Mouse (Mus musculus): ENCODE results near the gene Bricd5. TPM values are rescaled to one million over a fixed set of nuclear protein-coding genes. Genes with fewer than 3 reads are reported as not detected.

The Bricd5 gene
- polyA plus RNA-seq, 1 experiment from 2014 or later: 0.44 TPM

GRCm38 (mm10) chr17:24477053-24477984 lies 3.6 kb downstream of the Bricd5 start:
- peaks cover 40% of the 10 kb centered on the region for H3K36me3 ChIP-seq
- peak overlapping the region; percentile 87; the same call in 1 of the 2 replicates for H3K4me3 ChIP-seq (replicated peaks)
- H3K4me1 ChIP-seq: peaks cover 19% of the 10 kb centered on the region
- no peak overlapping the region for H3K27ac ChIP-seq (replicated peaks)
- H3K9me3 ChIP-seq (replicated peaks): no peaks in the 10 kb centered on the region
- H3K27me3 ChIP-seq: no peaks in the 10 kb centered on the region
- WGBS: 85% methylated on average over 20 of the region's 20 CpGs
- no peak overlapping the region for H3K4me2 ChIP-seq (replicated peaks)
- ATAC-seq (ENCODE audit: insufficient number of reproducible peaks, low FRiP score, low TSS enrichment, low read depth): no peak
- H3K9ac ChIP-seq: no peak overlapping the region; the same call in 1 of the 2 replicates

- WGBS: 46% methylated on average over 11 of the region's 11 CpGs
- H3K9ac ChIP-seq: peak overlapping the region; percentile 77
Measured at GRCm38 (mm10) chr17:24477985-24478600, 4.4 kb downstream of the Bricd5 start.

GRCm38 (mm10) chr17:24478663-24479380 lies 5.1 kb downstream of the Bricd5 start, which contains the start of gene Mlst8:
Mlst8 (minus strand) TSS chr17:24479078.
- Histone ChIP-seq H3K36me3 (peaks cover 36% of the 10 kb centered on the region), H3K4me3 (replicated peaks) (peak within 1 kb of the TSS; percentile 87), H3K4me2 (replicated peaks) (peak within 1 kb of the TSS; percentile 61), H3K27ac (replicated peaks) (peak within 1 kb of the TSS; percentile 98), H3K9ac (peak within 1 kb of the TSS; percentile 77), H3K9me3 (replicated peaks) (no peaks in the 10 kb centered on the region), H3K27me3 (no peaks in the 10 kb centered on the region), H3K4me1 (peaks cover 12% of the 10 kb centered on the region)
- peak; percentile 92 for ATAC-seq (ENCODE audit: insufficient number of reproducible peaks, low FRiP score, low TSS enrichment, low read depth)
- WGBS: under 1% methylated on average over 48 of the region's 48 CpGs

More at GRCm38 (mm10) chr17:24477985-24478600, 4.4 kb downstream of the Bricd5 start:
- ATAC-seq (ENCODE audit: insufficient number of reproducible peaks, low FRiP score, low TSS enrichment, low read depth): no peak
- Histone ChIP-seq H3K27ac (replicated peaks) (peak overlapping the region; percentile 98; the same call in 1 of the 2 replicates), H3K9me3 (replicated peaks) (no peaks in the 10 kb centered on the region), H3K4me2 (replicated peaks) (peak overlapping the region; percentile 61), H3K4me3 (replicated peaks) (peak overlapping the region; percentile 87), H3K27me3 (no peaks in the 10 kb centered on the region), H3K4me1 (peaks cover 12% of the 10 kb centered on the region), H3K36me3 (peaks cover 37% of the 10 kb centered on the region)

- H3K27ac ChIP-seq (replicated peaks): 0 out of 2 replicates have a peak overlapping the region, but pooled peaks have one; percentile 48
Measured at GRCm38 (mm10) chr17:24479431-24479830, 5.7 kb downstream of the Bricd5 start.

GRCm38 (mm10) chr17:24480201-24480826 lies 6.6 kb downstream of the Bricd5 start:
- ATAC-seq (ENCODE audit: insufficient number of reproducible peaks, low FRiP score, low TSS enrichment, low read depth): no peak
- no peaks in the 10 kb centered on the region for H3K9me3 ChIP-seq (replicated peaks)
- no peak overlapping the region for H3K4me3 ChIP-seq (replicated peaks)
- H3K27me3 ChIP-seq: no peaks in the 10 kb centered on the region
- H3K9ac ChIP-seq: no peak overlapping the region
- H3K27ac ChIP-seq (replicated peaks): no peak overlapping the region
- peaks cover 13% of the 10 kb centered on the region for H3K4me1 ChIP-seq
- H3K4me2 ChIP-seq (replicated peaks): no peak overlapping the region
- WGBS: 45% methylated on average over 3 of the region's 3 CpGs
- peaks cover 22% of the 10 kb centered on the region for H3K36me3 ChIP-seq

More at GRCm38 (mm10) chr17:24479431-24479830, 5.7 kb downstream of the Bricd5 start:
- Histone ChIP-seq H3K36me3 (peaks cover 31% of the 10 kb centered on the region), H3K9me3 (replicated peaks) (no peaks in the 10 kb centered on the region), H3K9ac (no peak overlapping the region), H3K27me3 (no peaks in the 10 kb centered on the region), H3K4me2 (replicated peaks) (0 out of 2 replicates have a peak overlapping the region, but pooled peaks have one; percentile 61), H3K4me3 (replicated peaks) (peak overlapping the region; percentile 87), H3K4me1 (peaks cover 12% of the 10 kb centered on the region)
- no peak for ATAC-seq (ENCODE audit: insufficient number of reproducible peaks, low FRiP score, low TSS enrichment, low read depth)
- WGBS: 15% methylated on average over 1 of the region's 1 CpGs

- no peak overlapping the region for H3K4me2 ChIP-seq (replicated peaks)
- H3K4me1 ChIP-seq: peaks cover 17% of the 10 kb centered on the region
- WGBS: 93% methylated on average over 20 of the region's 20 CpGs
- no peaks in the 10 kb centered on the region for H3K27me3 ChIP-seq
- ATAC-seq (ENCODE audit: insufficient number of reproducible peaks, low FRiP score, low TSS enrichment, low read depth): no peak
- H3K4me3 ChIP-seq (replicated peaks): no peak overlapping the region
- no peak overlapping the region for H3K27ac ChIP-seq (replicated peaks)
- peaks cover 13% of the 10 kb centered on the region for H3K36me3 ChIP-seq
- no peak overlapping the region for H3K9ac ChIP-seq
- no peaks in the 10 kb centered on the region for H3K9me3 ChIP-seq (replicated peaks)
Measured at GRCm38 (mm10) chr17:24481027-24481815, 7.5 kb downstream of the Bricd5 start.

GRCm38 (mm10) chr17:24483495-24483894 lies 9.8 kb downstream of the Bricd5 start:
- Histone ChIP-seq H3K9me3 (replicated peaks) (no peaks in the 10 kb centered on the region), H3K36me3 (no peaks in the 10 kb centered on the region), H3K4me1 (peaks cover 13% of the 10 kb centered on the region), H3K4me3 (replicated peaks) (no peak overlapping the region), H3K4me2 (replicated peaks) (no peak overlapping the region), H3K27me3 (peaks cover 9% of the 10 kb centered on the region), H3K27ac (replicated peaks) (no peak overlapping the region), H3K9ac (no peak overlapping the region)
- ATAC-seq (ENCODE audit: insufficient number of reproducible peaks, low FRiP score, low TSS enrichment, low read depth): no peak
- WGBS: 77% methylated on average over 3 of the region's 3 CpGs

- peaks cover 22% of the 10 kb centered on the region for H3K4me1 ChIP-seq
- H3K9me3 ChIP-seq (replicated peaks): no peaks in the 10 kb centered on the region
- H3K27ac ChIP-seq (replicated peaks): no peak overlapping the region
- ATAC-seq (ENCODE audit: insufficient number of reproducible peaks, low FRiP score, low TSS enrichment, low read depth): no peak
- no peaks in the 10 kb centered on the region for H3K36me3 ChIP-seq
- WGBS: 45% methylated on average over 11 of the region's 11 CpGs
- no peak overlapping the region for H3K9ac ChIP-seq
- H3K4me3 ChIP-seq (replicated peaks): no peak overlapping the region
- H3K27me3 ChIP-seq: peaks cover 22% of the 10 kb centered on the region
- no peak overlapping the region for H3K4me2 ChIP-seq (replicated peaks)
Measured at GRCm38 (mm10) chr17:24485090-24485860, 11.6 kb downstream of the Bricd5 start.

GRCm38 (mm10) chr17:24488186-24488661 lies 14.5 kb downstream of the Bricd5 start, which contains the start of gene Caskin1:
Caskin1 (plus strand) TSS chr17:24488601.
- WGBS: 1% methylated on average over 45 of the region's 45 CpGs
- peak within 1 kb of the TSS; percentile 98 for H3K4me2 ChIP-seq (replicated peaks)
- peak; percentile 25; the same call in 1 of the 2 replicates for ATAC-seq (ENCODE audit: insufficient number of reproducible peaks, low FRiP score, low TSS enrichment, low read depth)
- peak within 1 kb of the TSS; percentile 68 for H3K4me3 ChIP-seq (replicated peaks)
- H3K27ac ChIP-seq (replicated peaks): 0 out of 2 replicates have a peak within 1 kb of the TSS, but pooled peaks have one; percentile 34
- H3K36me3 ChIP-seq: no peaks in the 10 kb centered on the region
- peaks cover 22% of the 10 kb centered on the region for H3K4me1 ChIP-seq
- no peaks in the 10 kb centered on the region for H3K9me3 ChIP-seq (replicated peaks)
- H3K27me3 ChIP-seq: peaks cover 23% of the 10 kb centered on the region
- peak within 1 kb of the TSS; percentile 68 for H3K9ac ChIP-seq
